In the genomic region with DNA sequence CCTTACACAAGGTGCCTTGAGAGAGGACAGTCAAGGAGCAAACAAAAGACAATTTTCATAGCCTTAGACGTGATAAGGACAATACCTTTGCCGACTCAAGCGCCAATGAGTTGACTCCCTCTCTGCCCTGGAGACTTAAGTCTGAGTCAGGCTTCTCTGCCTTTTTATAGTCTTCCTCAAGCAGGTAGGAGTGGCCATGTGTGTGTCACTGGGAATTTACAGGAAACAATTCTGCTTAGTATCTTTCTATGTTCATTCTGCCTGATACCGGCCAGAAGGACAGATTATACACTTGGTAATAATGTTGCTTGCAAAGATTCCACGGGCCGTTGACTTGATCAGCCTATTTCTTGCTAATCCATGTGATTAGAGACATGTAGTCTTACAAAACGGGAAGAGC, we compare ENCODE assay signal across 22 mouse cellular contexts. TPM values are rescaled to one million over a fixed set of nuclear protein-coding genes. Genes with fewer than 3 reads are reported as not detected.
"Had no signal": no experiment of that assay in that cellular context is flagged by ENCODE, and none has a peak within 500 bp of the region (broad histone marks: within the 10 kb centered on the region; RNA-seq: fewer than 3 reads in every experiment).

Gene Il1a (minus strand): TSS at position 137 of the 400 bp plus-strand sequence.

- H3K4me1 ChIP-seq: liver, embryonic 13.5 days; midbrain, embryonic 15.5 days; neural tube, embryonic 12.5 days; neural tube, embryonic 15.5 days had no signal

- H3K27me3 ChIP-seq: liver, embryonic 13.5 days; midbrain, embryonic 12.5 days; midbrain, embryonic 15.5 days; neural tube, embryonic 12.5 days; neural tube, embryonic 15.5 days had no signal

- H3K9me3 ChIP-seq: liver, embryonic 13.5 days; midbrain, embryonic 12.5 days; midbrain, embryonic 15.5 days; neural tube, embryonic 12.5 days; neural tube, embryonic 15.5 days had no signal

- H3K27ac ChIP-seq: hindbrain, postnatal 0 days; kidney, postnatal 0 days; left cerebral cortex, adult 2 months; liver, embryonic 13.5 days; midbrain, embryonic 12.5 days; midbrain, embryonic 15.5 days; neural tube, embryonic 12.5 days; neural tube, embryonic 15.5 days had no signal

- H3K4me3 ChIP-seq: left cerebral cortex, adult 2 months; liver, embryonic 13.5 days; midbrain, embryonic 12.5 days; midbrain, embryonic 15.5 days; neural tube, embryonic 12.5 days; neural tube, embryonic 15.5 days had no signal

- ATAC-seq: hindbrain, postnatal 0 days; inflammation-experienced regulatory T-cells, adult 6 months; lung, postnatal 0 days; midbrain, embryonic 15.5 days had no signal

- H3K4me2 ChIP-seq: liver, embryonic 13.5 days; lung, embryonic 14.5 days; midbrain, embryonic 12.5 days; midbrain, embryonic 15.5 days; neural tube, embryonic 12.5 days; neural tube, embryonic 15.5 days had no signal

- H3K36me3 ChIP-seq: liver, embryonic 13.5 days; midbrain, embryonic 12.5 days; midbrain, embryonic 15.5 days; neural tube, embryonic 12.5 days; neural tube, embryonic 15.5 days had no signal

- H3K9ac ChIP-seq: liver, embryonic 13.5 days; lung, embryonic 14.5 days; midbrain, embryonic 12.5 days; midbrain, embryonic 15.5 days; neural tube, embryonic 12.5 days; neural tube, embryonic 15.5 days had no signal

- DNase-seq: kidney, adult 2 months; kidney, postnatal 25 days; layer of hippocampus, postnatal 36 days; liver, embryonic 13.5 days; lung, embryonic 14.5 days; right cerebral cortex, adult 18-20 months; right cerebral cortex, postnatal 14 days; right cerebral cortex, postnatal 4 days; thymus, postnatal 25 days had no signal

RNA-seq across cellular contexts. Expression of gene Il1a, which starts in this region (rescaled TPM):
- total RNA-seq: hindbrain, postnatal 0 days had no signal
- polyA plus RNA-seq: kidney, adult 2 months; kidney, embryonic 14.5 days; kidney, postnatal 0 days; limb, embryonic 11.5 days; lung, embryonic 14.5 days; midbrain, embryonic 12.5 days; stomach, embryonic 14.5 days; urinary bladder, adult 2 months had no signal
